Mouse (Mus musculus) midbrain, embryonic 16.5 days (tissue): ENCODE results near the gene Gli1. TPM values are rescaled to one million over a fixed set of nuclear protein-coding genes. Genes with fewer than 3 reads are reported as not detected.

Experiments used
- polyA plus RNA-seq: library from polyadenylated mRNA; unstranded; fragments of >200 nt; fragmentation: Nextera tagmentation; extraction: Ambion mirVana; gene quantifications from 2 replicates; pipeline ENCODE4 v1.2.1, GENCODE M21; 2015

Gene Gli1
- polyA plus RNA-seq, 1 experiment from 2014 or later = 0.92 TPM

Other genes starting within 250 kb of the Gli1 start
- 132 and 138 TPM in 2 replicates for gene Os9, start 220.8 kb downstream of the Gli1 start, polyA plus RNA-seq
- 60.7 and 71.7 TPM in 2 replicates for gene B4galnt1, start 176.7 kb downstream of the Gli1 start, polyA plus RNA-seq
- gene Slc26a10, start 161.3 kb downstream of the Gli1 start, polyA plus RNA-seq = 1.1 and 1.2 TPM in 2 replicates
- gene Arhgef25, start 151.9 kb downstream of the Gli1 start, polyA plus RNA-seq = 19.6 and 20.2 TPM in 2 replicates
- gene Dtx3, start 146.2 kb downstream of the Gli1 start, polyA plus RNA-seq = 254 and 255 TPM in 2 replicates
- 16.9 and 18.4 TPM in 2 replicates for gene Pip4k2c, start 130.4 kb downstream of the Gli1 start, polyA plus RNA-seq
- gene Kif5a, start 78.6 kb downstream of the Gli1 start, polyA plus RNA-seq = 113 and 120 TPM in 2 replicates
- gene Dctn2, start 75.6 kb downstream of the Gli1 start, polyA plus RNA-seq = 332 and 345 TPM in 2 replicates
- gene Mbd6, start 53.0 kb downstream of the Gli1 start, polyA plus RNA-seq = 12.6 and 15.3 TPM in 2 replicates
- gene Mars, start 30.2 kb downstream of the Gli1 start, polyA plus RNA-seq = 123 and 128 TPM in 2 replicates
- gene Arhgap9, start 20.0 kb downstream of the Gli1 start, polyA plus RNA-seq = 0.46 and 0.75 TPM in 2 replicates
- 0.04 TPM in 2 replicates for gene Inhbe, start 12.4 kb upstream of the Gli1 start, polyA plus RNA-seq
- 0.15 TPM in 1 of 2 replicates, not detected in the other for gene Inhbc, start 28.5 kb upstream of the Gli1 start, polyA plus RNA-seq
- 35.2 and 35.9 TPM in 2 replicates for gene R3hdm2, start 38.4 kb upstream of the Gli1 start, polyA plus RNA-seq
- gene Stac3, start 159.7 kb upstream of the Gli1 start, polyA plus RNA-seq = 1.3 and 2.1 TPM in 2 replicates
- gene Ndufa4l2, start 173.0 kb upstream of the Gli1 start, polyA plus RNA-seq = 17.6 and 19.7 TPM in 2 replicates
- 45.0 and 45.6 TPM in 2 replicates for gene Shmt2, start 180.5 kb upstream of the Gli1 start, polyA plus RNA-seq
- 62.1 and 66.7 TPM in 2 replicates for gene Nxph4, start 192.6 kb upstream of the Gli1 start, polyA plus RNA-seq